Mouse (Mus musculus): ENCODE data around the gene Cdkn3. TPM values are rescaled to one million over a fixed set of nuclear protein-coding genes. Genes with fewer than 3 reads are reported as not detected.
"Not testable (repeated sequence)": the region's sequence is repeated elsewhere in the genome, so short reads cannot be mapped to it uniquely, and the experiment has no call there.

Cdkn3 gene
- polyA plus RNA-seq (2016; fragmentation: Nextera tagmentation; extraction: Ambion mirVana): 30.7 TPM in 2 replicates

GRCm38 (mm10) chr14:46760355-46761029 is at the start of gene Cdkn3:
Gene Cdkn3, plus strand, starts transcription at chr14:46760541.
- Histone ChIP-seq H3K4me1 (peaks cover 11% of the 10 kb centered on the region; the same call in 1 of the 2 replicates), H3K9ac (peak within 1 kb of the TSS; percentile 62), H3K27me3 (replicated peaks) (no peaks in the 10 kb centered on the region), H3K4me3 (peak within 1 kb of the TSS; percentile 77), H3K4me2 (replicated peaks) (peak within 1 kb of the TSS; percentile 78), H3K9me3 (no peaks in the 10 kb centered on the region), H3K36me3 (no peaks in the 10 kb centered on the region), H3K27ac (no peak within 1 kb of the TSS)
- ATAC-seq (ENCODE audit: low FRiP score, low read depth): peak; percentile 100
- under 1% methylated on average over 54 of the region's 54 CpGs for WGBS

- ATAC-seq (ENCODE audit: low FRiP score, low read depth): no peak; the same call in 1 of the 2 replicates
- no peak overlapping the region for H3K4me2 ChIP-seq (replicated peaks)
- H3K9ac ChIP-seq: no peak overlapping the region
- H3K4me1 ChIP-seq: no peaks in the 10 kb centered on the region
- H3K4me3 ChIP-seq: no peak overlapping the region
- no peaks in the 10 kb centered on the region for H3K27me3 ChIP-seq (replicated peaks)
- 71% methylated on average over 12 of the region's 12 CpGs for WGBS
- H3K27ac ChIP-seq: no peak overlapping the region
- H3K36me3 ChIP-seq: no peaks in the 10 kb centered on the region
- H3K9me3 ChIP-seq: no peaks in the 10 kb centered on the region
These were observed 41.8 kb upstream of the Cdkn3 start for GRCm38 (mm10) chr14:46718483-46718922.

DNA sequence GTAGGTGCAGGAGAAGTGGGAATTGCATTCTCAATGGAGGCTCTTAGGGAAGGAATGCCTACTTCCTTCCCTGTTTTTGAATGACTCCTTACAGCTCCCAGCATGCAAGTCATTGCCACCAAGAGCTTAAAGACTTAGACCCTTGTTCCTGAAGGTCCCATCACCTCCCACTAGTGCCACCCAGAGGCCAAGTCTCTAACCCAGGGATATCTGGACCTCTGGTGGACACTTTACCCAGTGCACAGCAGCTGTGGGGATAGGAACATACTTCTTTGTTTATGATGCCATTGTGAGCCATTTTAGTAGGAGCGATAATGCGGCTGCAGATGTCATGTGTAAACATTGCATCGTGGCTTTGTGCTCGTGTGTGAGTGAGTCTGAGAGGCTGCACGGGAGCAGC is 38.3 kb upstream of the Cdkn3 start:
- H3K36me3 ChIP-seq: no peaks in the 10 kb centered on the region
- no peak overlapping the region for H3K4me2 ChIP-seq (replicated peaks)
- H3K27me3 ChIP-seq (replicated peaks): no peaks in the 10 kb centered on the region
- no peaks in the 10 kb centered on the region for H3K4me1 ChIP-seq
- no peak overlapping the region for H3K9ac ChIP-seq
- 73% methylated on average over 5 of the region's 5 CpGs for WGBS
- H3K9me3 ChIP-seq: no peaks in the 10 kb centered on the region
- no peak overlapping the region for H3K4me3 ChIP-seq
- H3K27ac ChIP-seq: no peak overlapping the region
- ATAC-seq (ENCODE audit: low FRiP score, low read depth): no peak

- H3K9me3 ChIP-seq: no peaks in the 10 kb centered on the region
- no peaks in the 10 kb centered on the region for H3K4me1 ChIP-seq
- no peak overlapping the region for H3K9ac ChIP-seq
- no peak overlapping the region for H3K4me2 ChIP-seq (replicated peaks)
- 29% methylated on average over 3 of the region's 3 CpGs for WGBS
- no peaks in the 10 kb centered on the region for H3K36me3 ChIP-seq
- no peak overlapping the region for H3K27ac ChIP-seq
- ATAC-seq (ENCODE audit: low FRiP score, low read depth): peak; percentile 54
- H3K4me3 ChIP-seq: no peak overlapping the region
- no peaks in the 10 kb centered on the region for H3K27me3 ChIP-seq (replicated peaks)
These were observed 36.5 kb upstream of the Cdkn3 start for GRCm38 (mm10) chr14:46723828-46724227.

GRCm38 (mm10) chr14:46724941-46725340 is 35.4 kb upstream of the Cdkn3 start:
- Histone ChIP-seq H3K27me3 (replicated peaks) (no peaks in the 10 kb centered on the region), H3K9ac (no peak overlapping the region)
- no peak for ATAC-seq (ENCODE audit: low FRiP score, low read depth)

DNA sequence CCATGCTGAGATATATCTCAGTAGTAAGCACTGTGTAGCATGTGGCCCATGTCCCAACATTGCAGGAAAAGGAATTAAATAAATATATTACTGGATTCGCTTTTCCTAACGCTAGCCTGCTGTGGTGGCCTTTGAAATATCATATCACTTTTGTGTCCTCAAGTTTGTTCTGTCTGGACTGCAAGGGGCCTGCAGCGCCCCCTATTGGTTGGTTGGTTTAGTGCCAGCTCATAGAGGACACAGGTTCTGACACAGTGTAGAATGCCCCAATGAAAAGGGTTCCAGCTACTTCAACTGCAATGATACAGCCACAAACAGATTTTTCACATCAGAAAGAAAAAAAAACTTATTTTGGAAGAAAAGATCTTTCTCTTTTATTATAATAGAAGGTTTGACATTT is 34.6 kb upstream of the Cdkn3 start:
- H3K27ac ChIP-seq: no peak overlapping the region
- H3K27me3 ChIP-seq (replicated peaks): no peaks in the 10 kb centered on the region
- no peak overlapping the region for H3K4me2 ChIP-seq (replicated peaks)
- no peaks in the 10 kb centered on the region for H3K4me1 ChIP-seq
- no peak overlapping the region for H3K9ac ChIP-seq
- no peaks in the 10 kb centered on the region for H3K36me3 ChIP-seq
- no peak overlapping the region for H3K4me3 ChIP-seq
- 52% methylated on average over 3 of the region's 3 CpGs for WGBS
- H3K9me3 ChIP-seq: no peaks in the 10 kb centered on the region
- ATAC-seq (ENCODE audit: low FRiP score, low read depth): no peak; the same call in 1 of the 2 replicates

More at GRCm38 (mm10) chr14:46724941-46725340, 35.4 kb upstream of the Cdkn3 start:
- Histone ChIP-seq H3K4me3 (no peak overlapping the region), H3K9me3 (no peaks in the 10 kb centered on the region), H3K27ac (no peak overlapping the region), H3K4me2 (replicated peaks) (no peak overlapping the region), H3K4me1 (no peaks in the 10 kb centered on the region), H3K36me3 (no peaks in the 10 kb centered on the region)
- WGBS: 42% methylated on average over 5 of the region's 5 CpGs

DNA sequence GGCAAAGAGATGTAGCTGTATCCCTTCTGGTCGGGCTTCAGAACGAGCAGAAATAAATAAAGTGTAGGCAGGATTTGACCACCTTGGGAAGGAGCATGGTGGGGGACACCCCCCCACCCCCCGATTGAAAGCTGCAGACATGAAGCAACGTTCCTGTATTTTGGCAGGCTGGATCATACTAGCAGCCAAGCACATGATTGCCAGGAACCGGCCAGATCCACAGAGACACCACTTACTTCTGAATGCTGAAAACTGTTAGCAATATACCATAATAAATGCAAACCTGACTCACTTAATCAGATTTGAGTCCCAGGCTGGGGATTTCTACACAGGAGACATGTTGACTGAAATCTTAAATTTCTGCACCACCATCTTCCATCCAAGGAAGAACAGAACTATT is 26.1 kb upstream of the Cdkn3 start:
- no peak overlapping the region for H3K9ac ChIP-seq
- H3K9me3 ChIP-seq: no peaks in the 10 kb centered on the region
- H3K27ac ChIP-seq: no peak overlapping the region
- H3K36me3 ChIP-seq: no peaks in the 10 kb centered on the region
- no peaks in the 10 kb centered on the region for H3K27me3 ChIP-seq (replicated peaks)
- no peak for ATAC-seq (ENCODE audit: low FRiP score, low read depth)
- H3K4me1 ChIP-seq: no peaks in the 10 kb centered on the region
- no peak overlapping the region for H3K4me2 ChIP-seq (replicated peaks)
- no peak overlapping the region for H3K4me3 ChIP-seq
- WGBS: 88% methylated on average over 5 of the region's 5 CpGs

DNA sequence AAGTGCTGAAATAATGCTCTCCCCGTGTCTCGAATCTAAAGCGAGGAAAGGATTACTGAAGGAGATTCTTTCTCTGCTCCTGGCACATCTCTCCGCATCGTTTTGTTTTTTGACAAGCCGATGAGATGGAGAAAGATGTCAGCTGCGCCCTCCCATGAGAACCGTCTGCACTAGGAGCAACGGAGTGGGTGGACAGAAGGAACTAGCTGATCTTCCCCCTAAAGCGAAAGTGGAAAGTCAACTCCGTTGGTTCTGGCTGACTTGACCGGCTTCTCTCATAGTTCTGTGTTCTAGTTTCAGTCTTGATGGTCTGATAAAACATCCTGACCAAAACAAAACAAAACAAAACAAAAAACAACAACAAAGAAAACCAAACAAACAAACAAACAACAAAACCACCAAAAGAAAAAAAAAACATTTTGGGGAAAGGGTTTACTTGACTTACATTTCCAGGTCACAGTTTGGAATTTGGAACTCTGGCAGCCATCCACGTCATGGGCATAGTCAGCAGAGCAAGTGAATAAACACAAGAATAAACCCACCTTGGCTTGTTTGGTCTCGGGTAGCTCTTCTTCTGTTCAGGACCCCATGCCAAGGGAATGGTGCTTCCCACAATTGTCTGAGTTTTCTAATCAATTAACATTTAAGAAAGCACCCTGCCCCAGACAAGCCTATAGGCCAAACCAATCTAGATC is 25.4 kb upstream of the Cdkn3 start:
- Histone ChIP-seq H3K4me3 (no peak overlapping the region), H3K27me3 (replicated peaks) (no peaks in the 10 kb centered on the region), H3K9me3 (no peaks in the 10 kb centered on the region), H3K27ac (no peak overlapping the region), H3K4me1 (no peaks in the 10 kb centered on the region), H3K4me2 (replicated peaks) (no peak overlapping the region), H3K36me3 (no peaks in the 10 kb centered on the region), H3K9ac (no peak overlapping the region)
- ATAC-seq (ENCODE audit: low FRiP score, low read depth): no peak
- WGBS: 91% methylated on average over 14 of the region's 14 CpGs

GRCm38 (mm10) chr14:46736366-46736765 is 24.0 kb upstream of the Cdkn3 start:
- Histone ChIP-seq H3K4me2 (replicated peaks) (no peak overlapping the region), H3K9ac (no peak overlapping the region), H3K27ac (no peak overlapping the region), H3K4me1 (no peaks in the 10 kb centered on the region), H3K27me3 (replicated peaks) (no peaks in the 10 kb centered on the region), H3K36me3 (no peaks in the 10 kb centered on the region), H3K9me3 (no peaks in the 10 kb centered on the region), H3K4me3 (no peak overlapping the region)
- 92% methylated on average over 4 of the region's 4 CpGs for WGBS
- no peak for ATAC-seq (ENCODE audit: low FRiP score, low read depth)

- H3K9ac ChIP-seq; ATAC-seq (ENCODE audit: low FRiP score, low read depth); H3K4me2 ChIP-seq (replicated peaks); H3K27ac ChIP-seq; H3K4me1 ChIP-seq; H3K4me3 ChIP-seq; H3K9me3 ChIP-seq; H3K27me3 ChIP-seq (replicated peaks); H3K36me3 ChIP-seq: not testable (repeated sequence)
These were observed 23.0 kb upstream of the Cdkn3 start for GRCm38 (mm10) chr14:46737346-46737745.

- no peak overlapping the region for H3K27ac ChIP-seq
These were observed 17.7 kb upstream of the Cdkn3 start for GRCm38 (mm10) chr14:46742674-46743073.

DNA sequence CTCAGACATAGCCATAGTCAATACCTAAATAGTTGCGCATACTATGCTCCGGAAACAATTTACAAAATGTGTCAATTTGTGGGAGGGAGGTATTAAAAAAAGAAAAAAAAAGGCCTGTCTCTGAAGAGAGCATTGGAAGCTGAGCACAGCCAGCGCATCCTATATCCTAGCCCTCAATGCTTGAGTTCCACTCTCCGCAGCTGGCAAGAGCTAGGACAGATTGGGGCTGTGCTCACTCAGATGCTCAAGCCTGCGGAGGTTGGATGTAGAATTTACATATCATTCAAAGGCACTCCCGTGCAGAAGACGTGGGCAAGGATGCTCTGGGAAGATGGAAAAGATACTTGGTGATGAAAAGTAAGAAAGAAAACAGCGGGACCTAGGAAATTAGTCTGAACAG is 14.9 kb upstream of the Cdkn3 start:
- H3K27ac ChIP-seq: no peak overlapping the region
- no peaks in the 10 kb centered on the region for H3K4me1 ChIP-seq

More at GRCm38 (mm10) chr14:46742674-46743073, 17.7 kb upstream of the Cdkn3 start:
- Histone ChIP-seq H3K9ac (no peak overlapping the region), H3K4me3 (no peak overlapping the region), H3K4me1 (no peaks in the 10 kb centered on the region), H3K36me3 (no peaks in the 10 kb centered on the region), H3K27me3 (replicated peaks) (no peaks in the 10 kb centered on the region), H3K4me2 (replicated peaks) (no peak overlapping the region), H3K9me3 (no peaks in the 10 kb centered on the region)
- WGBS: 92% methylated on average over 2 of the region's 2 CpGs
- ATAC-seq (ENCODE audit: low FRiP score, low read depth): no peak

More for the DNA sequence above, 14.9 kb upstream of the Cdkn3 start:
- Histone ChIP-seq H3K36me3 (no peaks in the 10 kb centered on the region), H3K4me2 (replicated peaks) (no peak overlapping the region), H3K9me3 (no peaks in the 10 kb centered on the region), H3K4me3 (no peak overlapping the region), H3K9ac (no peak overlapping the region), H3K27me3 (replicated peaks) (no peaks in the 10 kb centered on the region)
- 92% methylated on average over 8 of the region's 8 CpGs for WGBS
- ATAC-seq (ENCODE audit: low FRiP score, low read depth): no peak

All from neural tube, embryonic 12.5 days (tissue).